Mouse (Mus musculus) 3134 (cell line): ENCODE data around the gene Il1f10.

Source experiments
- DNase-seq: peaks from one replicate; pipeline ENCODE4 v3.0.0-alpha.2; 2011; ENCODE audit warnings: low spot score; ENCODE audit not compliant: insufficient read length; ENCODE audit errors: extremely low read depth

Gene Il1f10

GRCm38 (mm10) chr2:24290896-24291295 is at the start of gene Il1f10:
Gene Il1f10, plus strand, starts transcription at chr2:24291196.
- no peak for DNase-seq

DNA sequence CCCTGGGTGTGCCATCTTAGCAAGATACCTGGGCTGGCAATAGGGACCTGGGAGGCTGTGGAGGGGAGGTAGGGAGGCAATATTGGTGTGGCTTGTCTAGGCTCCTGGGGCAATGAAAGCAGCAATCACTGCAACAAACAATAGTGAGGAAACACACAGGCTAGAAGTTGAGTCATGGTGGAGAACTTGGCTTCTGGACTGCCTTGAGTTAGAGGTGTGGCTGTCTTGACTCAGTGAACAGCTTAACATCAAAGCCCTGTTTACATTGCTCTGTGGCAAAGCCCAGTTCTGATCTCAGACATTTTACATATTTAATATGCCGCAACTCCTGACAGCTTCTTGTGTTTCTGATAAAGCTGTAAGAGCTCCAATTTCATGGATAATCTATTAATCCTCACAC is 23.5 kb upstream of the Il1f10 start:
- no peak for DNase-seq

GRCm38 (mm10) chr2:24273619-24274018 is 17.4 kb upstream of the Il1f10 start:
- no peak for DNase-seq

DNA sequence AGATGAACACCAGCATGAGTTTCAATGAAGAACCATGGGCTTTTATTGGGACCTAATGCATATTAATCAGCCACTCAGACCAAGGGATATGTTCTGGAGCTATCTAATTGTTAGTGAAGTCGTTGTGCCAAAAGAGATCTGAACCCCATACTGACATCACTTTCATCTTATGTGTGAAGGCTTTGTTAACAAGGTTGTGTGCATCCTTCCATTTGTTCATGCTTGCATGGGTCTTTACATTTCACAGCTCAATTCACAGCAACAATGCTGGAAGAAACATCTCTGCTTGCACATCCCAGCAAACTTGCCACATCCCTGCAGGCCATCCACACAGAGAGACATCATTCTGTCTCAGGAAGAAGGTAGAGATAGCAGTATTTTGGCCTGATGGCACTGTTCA is 15.8 kb upstream of the Il1f10 start:
- no peak for DNase-seq

DNA sequence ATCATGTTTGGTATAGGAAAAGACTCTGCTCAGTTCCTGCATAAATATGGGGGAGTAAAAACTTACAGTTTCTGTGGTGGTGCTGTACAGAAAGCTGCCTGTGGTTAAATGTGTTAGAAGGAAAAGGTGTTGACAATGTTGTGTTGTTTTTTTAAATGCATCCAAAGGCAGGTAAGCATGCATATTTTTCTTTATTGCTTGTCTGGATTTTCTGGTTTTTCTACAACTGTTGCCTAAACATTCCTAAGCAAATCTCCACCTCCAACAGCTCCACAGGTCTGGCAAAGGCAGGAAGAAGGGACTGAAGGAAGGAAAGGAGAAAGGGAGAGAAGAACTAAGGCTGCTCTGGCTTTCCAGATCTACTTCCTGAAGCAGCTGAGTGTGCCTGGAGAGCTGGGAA is 14.3 kb upstream of the Il1f10 start, which contains the start of gene Il1f5:
TSS of gene Il1f5 (plus strand) at position 301 of the 400 bp plus-strand sequence.
- DNase-seq, result no peak

DNA sequence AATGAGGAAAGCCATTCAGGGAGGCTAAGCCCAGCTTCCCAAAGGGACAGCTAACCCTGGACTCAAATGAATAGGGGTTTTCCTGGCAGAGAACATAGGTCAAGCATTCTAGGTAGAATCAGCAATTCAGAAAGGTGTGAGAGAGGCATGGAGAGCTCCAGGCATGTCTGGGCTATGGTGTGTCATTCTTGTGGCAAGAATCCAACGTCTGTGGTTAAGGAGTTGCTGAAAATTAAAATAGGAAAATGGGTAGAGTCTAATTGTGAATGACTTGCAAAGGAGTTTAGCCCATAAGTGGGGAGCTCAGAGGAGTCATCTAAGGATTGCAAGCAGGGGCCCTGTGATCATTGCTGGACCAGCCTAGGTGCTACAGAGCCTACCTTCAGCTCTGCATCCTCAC is 3.6 kb downstream of the Il1f10 start:
- DNase-seq, result no peak

GRCm38 (mm10) chr2:24296837-24297236 is 5.8 kb downstream of the Il1f10 start:
- no peak for DNase-seq

DNA sequence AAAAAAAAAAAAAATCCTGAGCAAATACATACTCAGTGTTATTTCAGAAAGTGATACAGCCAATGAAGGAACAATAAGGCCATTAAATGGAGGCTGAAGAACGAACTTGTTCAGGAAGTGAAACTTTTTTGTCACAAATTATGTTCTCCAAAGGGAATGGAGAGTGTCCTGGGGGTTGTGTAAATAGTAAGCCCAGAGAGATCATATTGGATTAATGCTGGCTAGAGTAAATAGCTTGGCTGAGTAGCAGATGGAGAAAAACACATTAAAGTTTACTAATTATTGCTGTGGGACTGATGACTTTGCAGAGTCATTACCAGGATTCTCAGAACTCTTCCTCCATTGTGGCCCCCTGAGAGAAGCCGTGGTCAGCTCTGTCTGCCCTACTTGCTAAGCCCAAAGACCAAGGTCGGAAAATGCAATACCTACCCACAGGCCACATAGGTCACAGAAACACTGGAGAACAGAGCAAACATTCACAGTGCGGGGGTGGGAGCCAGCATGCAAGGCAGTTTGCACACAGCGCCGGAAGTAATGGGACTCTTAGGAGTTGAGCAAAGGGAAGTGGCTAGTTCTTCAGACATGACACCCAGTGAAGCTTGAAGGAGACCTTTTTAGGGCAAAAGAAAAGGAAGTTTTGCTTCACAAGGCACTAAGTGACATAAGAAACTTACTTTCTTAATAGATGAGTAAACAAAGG is 20.5 kb downstream of the Il1f10 start:
- DNase-seq, result no peak

- no peak for DNase-seq
These were observed 25.9 kb downstream of the Il1f10 start for GRCm38 (mm10) chr2:24316919-24317318.

GRCm38 (mm10) chr2:24317919-24318598 is 27.1 kb downstream of the Il1f10 start:
- DNase-seq, result no peak

GRCm38 (mm10) chr2:24335333-24335732 is 44.3 kb downstream of the Il1f10 start:
- DNase-seq, result no peak

GRCm38 (mm10) chr2:24336545-24336944 is 45.5 kb downstream of the Il1f10 start, which contains the start of gene Il1rn:
Gene Il1rn, plus strand, starts transcription at chr2:24336853.
- DNase-seq, result peak; percentile 14

DNA sequence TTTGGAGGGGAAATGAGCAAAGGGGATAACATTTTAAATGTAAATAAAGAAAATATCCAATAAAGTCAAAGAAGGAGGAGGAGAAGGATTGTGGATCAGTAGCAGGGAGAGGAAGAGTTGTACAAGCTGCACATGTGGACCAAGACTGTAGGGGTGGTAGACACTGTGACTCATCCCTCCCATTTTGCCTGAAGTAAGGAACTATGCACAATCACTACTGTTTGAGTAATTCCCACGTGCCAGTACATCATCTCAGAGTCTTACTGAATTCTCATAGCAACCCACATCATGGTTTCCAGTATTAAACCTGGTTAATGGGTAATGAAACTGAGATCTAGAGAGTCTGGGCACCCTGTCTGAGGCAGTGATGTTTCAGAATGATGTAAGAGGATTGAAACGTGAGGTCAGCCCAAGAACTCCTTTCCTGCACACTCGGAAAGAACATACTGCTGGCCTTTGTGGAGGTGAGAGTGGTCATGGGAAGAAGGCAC is 50.4 kb downstream of the Il1f10 start:
- DNase-seq, result no peak
